Mouse (Mus musculus) cerebellum, adult 11-12 months (tissue): ENCODE results near the gene Fam118b.

ENCODE experiments used
- DNase-seq: peaks from one replicate; pipeline ENCODE4 v3.0.0; 2022

Gene Fam118b

DNA sequence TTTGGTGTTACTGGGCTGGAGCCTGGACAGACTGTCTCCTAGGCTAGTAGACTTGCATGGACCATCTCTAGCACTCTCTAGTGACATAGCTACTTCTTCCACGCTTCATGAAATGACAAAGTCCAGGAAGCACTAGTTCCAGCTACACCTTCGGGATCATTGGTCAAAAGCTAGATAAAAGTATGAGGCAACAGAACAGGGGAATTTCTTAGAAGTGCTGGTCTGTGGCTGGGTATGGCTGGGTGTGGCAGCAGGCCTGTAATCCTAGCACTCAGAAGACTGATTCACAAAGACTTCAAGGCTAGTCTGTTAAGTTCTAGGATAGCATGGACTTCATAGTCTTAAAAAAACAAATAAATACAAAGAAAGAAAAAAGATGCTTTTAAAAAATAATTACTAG lies 4.2 kb downstream of the Fam118b start:
- no peak for DNase-seq

DNA sequence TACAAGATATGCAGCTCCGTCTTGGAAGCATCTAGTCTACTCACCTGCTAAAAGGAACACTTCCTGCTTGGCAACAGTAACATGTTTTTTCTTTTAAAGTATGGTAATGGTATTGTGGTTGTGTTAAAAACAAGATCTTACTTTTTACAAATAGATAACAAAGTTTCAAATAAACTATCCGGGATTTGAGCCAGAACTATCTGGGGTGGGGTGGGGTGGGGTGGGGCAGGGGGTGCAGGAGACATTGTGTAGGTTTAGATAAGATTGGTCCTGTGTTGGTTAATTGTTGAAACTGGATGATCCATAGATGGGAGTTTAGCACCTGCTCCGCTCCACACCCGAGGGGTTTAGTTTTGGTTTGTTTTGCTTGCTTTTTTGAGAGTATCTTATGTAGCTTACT lies 5.2 kb downstream of the Fam118b start:
- DNase-seq: no peak

GRCm38 (mm10) chr9:35257365-35257764 lies 10.2 kb downstream of the Fam118b start:
- DNase-seq: no peak

GRCm38 (mm10) chr9:35249476-35249875 lies 18.1 kb downstream of the Fam118b start:
- no peak for DNase-seq

- DNase-seq: no peak
Observed at GRCm38 (mm10) chr9:35247405-35247804, 20.2 kb downstream of the Fam118b start.

GRCm38 (mm10) chr9:35239734-35240133 lies 27.9 kb downstream of the Fam118b start:
- DNase-seq: no peak

DNA sequence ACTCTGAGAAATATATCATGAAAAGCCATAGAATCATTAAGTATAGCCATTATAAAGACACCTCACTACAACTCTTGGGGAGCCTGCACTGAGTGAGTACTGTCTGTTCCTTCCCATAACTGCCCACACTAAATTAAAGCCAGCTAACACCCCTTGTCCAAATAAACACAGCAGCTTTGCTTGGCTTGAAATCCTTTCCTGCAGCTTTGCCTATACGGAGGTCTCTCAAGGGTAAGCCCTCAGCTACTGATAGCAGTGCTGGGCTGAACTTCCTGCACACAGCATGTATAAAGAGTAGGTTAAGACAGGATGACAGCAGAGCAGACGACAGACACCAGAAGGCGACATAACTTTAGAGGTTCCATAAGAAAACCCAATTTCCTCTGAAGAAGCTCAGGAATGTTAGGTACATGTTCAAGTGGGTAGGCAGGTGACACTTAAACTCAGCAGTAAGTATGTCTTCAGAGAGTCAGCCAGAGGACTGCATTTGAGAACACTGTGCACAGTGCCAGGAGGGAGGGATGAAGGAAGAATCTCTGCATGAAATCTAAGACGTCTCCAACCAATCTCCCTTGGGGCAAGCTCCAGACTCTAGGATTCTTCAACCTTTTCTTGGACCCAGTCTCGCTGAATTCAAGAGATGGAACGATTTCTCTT lies 28.6 kb downstream of the Fam118b start:
- DNase-seq: no peak

GRCm38 (mm10) chr9:35238371-35238770 lies 29.2 kb downstream of the Fam118b start:
- DNase-seq: no peak

GRCm38 (mm10) chr9:35235996-35236395 lies 31.6 kb downstream of the Fam118b start:
- no peak for DNase-seq

DNA sequence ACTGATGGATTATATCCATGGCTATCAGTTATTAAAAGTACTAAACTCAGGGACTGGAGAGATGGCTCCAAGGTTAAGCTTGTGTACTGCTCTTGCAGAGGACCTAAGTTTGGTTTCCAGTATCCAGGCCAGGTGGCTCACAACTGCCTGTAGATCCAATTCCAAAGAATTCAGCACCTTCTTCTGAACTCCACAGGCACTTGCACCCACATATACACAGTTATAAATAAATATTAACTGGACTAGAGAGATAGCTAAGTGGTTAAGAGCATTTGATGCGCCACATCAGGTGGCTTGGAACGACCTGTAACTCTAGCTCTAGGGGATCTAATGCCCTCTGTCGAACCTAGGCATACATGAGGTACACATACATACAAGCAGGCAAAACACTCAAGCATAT lies 38.9 kb downstream of the Fam118b start:
- DNase-seq: no peak

DNA sequence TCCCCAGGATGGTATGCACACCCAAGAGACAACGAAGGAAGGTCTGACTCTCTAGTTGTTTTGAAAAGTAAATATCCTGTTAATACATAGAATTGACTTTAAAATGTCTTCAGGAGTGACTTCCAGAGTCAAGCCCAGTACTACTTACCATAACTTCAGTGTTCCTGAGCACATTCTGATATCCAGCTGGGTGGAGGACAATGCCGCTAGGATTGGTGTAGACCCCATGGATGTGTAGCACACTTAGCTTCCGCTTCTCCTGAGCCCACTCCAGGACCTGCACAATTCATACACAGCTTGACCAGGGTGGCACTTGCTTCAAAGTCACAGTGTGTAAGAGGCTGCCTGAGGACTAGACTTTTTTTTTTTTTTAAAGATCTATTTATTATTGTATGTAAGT lies 44.1 kb downstream of the Fam118b start:
- no peak for DNase-seq

GRCm38 (mm10) chr9:35217963-35218362 lies 49.6 kb downstream of the Fam118b start:
- DNase-seq: no peak

- peak; percentile 36 for DNase-seq
Observed at GRCm38 (mm10) chr9:35211573-35212511, 55.8 kb downstream of the Fam118b start.

- DNase-seq: peak; percentile 99
Observed at GRCm38 (mm10) chr9:35210542-35211474, 56.8 kb downstream of the Fam118b start, which contains the start of gene Foxred1. TSS of gene Foxred1 (minus strand) at chr9:35211055.

DNA sequence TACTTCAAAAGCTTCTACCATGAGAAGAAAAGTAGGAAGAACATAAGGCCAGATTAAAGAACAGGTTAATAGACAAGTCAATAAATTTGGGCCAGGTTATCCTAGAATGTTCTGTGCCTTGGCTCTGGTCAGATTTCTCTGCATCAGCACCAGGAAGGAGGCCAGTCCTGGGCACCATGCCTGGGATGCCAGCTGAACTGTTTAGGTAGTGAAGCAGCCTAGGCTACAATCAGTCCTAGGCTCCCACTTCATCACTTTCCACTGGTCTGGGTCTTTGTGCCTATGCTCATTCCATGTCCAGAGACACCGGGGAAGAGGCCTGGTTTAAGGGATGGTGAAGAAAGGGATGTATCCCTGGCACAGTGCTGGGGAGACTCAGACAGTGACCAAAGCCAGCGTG lies 63.2 kb downstream of the Fam118b start:
- DNase-seq: no peak

DNA sequence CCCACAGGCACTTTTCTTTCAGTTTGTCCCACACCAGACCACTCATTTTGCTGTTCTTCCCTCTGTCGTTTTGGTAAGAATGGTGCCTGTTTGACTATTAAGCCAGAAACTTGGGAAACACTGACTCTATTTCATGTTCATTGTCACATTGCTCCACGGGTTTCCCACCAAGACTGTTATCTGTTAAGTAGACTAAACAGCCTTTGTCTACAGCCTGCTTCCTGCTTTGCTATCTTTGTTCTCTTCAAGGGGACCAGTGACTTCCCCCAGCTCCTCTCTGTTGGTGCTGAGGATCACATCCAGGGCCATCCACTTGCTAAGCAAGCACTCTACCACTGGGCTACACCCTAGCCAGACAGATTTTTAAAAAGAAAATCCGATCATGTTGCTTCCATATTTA lies 64.1 kb downstream of the Fam118b start:
- no peak for DNase-seq

GRCm38 (mm10) chr9:35200529-35201060 lies 67.0 kb downstream of the Fam118b start:
- no peak for DNase-seq

GRCm38 (mm10) chr9:35199772-35200471 lies 67.7 kb downstream of the Fam118b start, which contains the start of the genes Srpr and Tirap:
TSS of gene Srpr (plus strand) at chr9:35200175.
TSS of gene Tirap (minus strand) at chr9:35200291.
- peak; percentile 87 for DNase-seq

- DNase-seq: no peak
Observed at GRCm38 (mm10) chr9:35198945-35199771, 68.4 kb downstream of the Fam118b start.

DNA sequence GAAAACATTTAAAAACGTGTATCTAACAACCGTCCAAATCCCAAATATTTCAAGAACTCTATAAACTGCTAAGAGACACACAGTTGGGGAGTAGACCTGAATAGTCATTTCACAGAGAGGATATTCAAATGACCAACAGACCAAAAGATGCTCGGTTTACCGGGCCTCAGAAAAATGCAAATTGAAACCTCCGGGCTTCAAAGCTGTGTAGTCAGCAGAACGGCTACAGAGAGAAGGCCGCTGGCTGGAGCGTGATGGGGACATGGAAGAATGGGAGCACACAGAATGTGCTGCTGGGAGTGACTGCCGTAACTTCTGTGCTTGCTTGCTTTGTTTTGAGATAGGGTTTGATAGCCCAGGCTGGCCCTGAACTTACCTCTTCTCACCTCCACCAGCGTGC lies 69.3 kb downstream of the Fam118b start:
- DNase-seq: no peak

DNA sequence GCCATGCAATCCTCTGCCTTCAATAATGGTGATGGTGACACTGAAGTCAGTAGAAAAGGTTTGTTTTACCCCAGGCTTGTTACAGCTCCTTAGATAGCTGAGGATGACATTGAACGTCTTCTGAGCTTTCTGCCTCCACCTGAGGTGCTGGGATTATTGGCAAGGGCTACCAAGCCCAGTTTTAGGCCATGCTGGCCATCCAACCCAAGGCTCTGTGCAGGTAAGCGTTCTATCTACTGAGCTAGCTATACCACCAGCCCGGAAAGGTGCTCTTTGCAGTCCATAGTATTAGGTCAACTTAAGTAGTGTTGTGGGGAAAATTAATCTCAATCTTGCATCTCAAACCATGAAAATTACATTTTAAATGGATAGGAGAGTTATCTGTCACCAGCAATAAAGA lies 70.0 kb downstream of the Fam118b start:
- DNase-seq: no peak
